Mouse (Mus musculus): ENCODE results near the gene Adamtsl5. TPM values are rescaled to one million over a fixed set of nuclear protein-coding genes. Genes with fewer than 3 reads are reported as not detected.

The Adamtsl5 gene
- 28.2 and 37.2 TPM in 2 replicates for polyA plus RNA-seq (2015; fragmentation: Nextera tagmentation; extraction: Ambion mirVana)

DNA sequence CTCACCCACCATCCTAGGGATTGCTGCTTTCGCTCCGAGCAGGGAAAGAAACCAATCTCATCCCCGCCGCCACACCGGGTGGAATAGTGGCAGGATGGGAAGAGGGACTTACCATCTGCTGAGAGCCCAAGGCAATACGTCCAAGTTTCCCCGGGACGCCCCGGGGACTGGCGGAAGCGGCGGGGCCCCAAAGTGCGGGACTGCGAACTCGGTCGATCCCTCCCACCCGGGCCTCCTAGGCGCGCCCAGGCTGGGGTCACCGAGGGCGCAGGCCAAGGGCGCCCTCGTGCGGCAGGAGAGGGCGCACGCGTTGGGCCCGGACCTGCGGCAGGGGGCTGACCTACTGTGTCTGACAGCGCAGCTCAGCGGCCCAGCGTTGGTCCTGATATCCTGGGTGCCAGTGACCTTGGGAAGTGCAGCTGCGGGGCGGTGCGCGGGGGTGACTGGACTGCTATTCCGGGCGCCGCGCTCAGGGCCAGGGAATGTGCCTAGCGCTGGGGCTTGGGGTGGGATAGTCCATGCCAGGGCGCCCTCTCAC lies at the start of gene Adamtsl5:
Adamtsl5 (minus strand) TSS at position 169 of the 538 bp plus-strand sequence.
- Histone ChIP-seq H3K4me3 (ENCODE audit: low read length) (peak within 1 kb of the TSS; percentile 57), H3K4me1 (ENCODE audit: control insufficient read depth, insufficient read depth, low read length) (peaks cover 41% of the 10 kb centered on the region)
- WGBS, result 1% methylated on average over 42 of the region's 42 CpGs

GRCm38 (mm10) chr10:80397524-80398173 lies 49.4 kb upstream of the Adamtsl5 start:
- peak overlapping the region; percentile 80 for H3K4me3 ChIP-seq (ENCODE audit: low read length)
- H3K27me3 ChIP-seq (replicated peaks; ENCODE audit: control insufficient read depth, insufficient read depth, low read length), result no peaks in the 10 kb centered on the region
- peak overlapping the region; percentile 94 for H3K4me2 ChIP-seq (ENCODE audit: low read depth, low read length)
- H3K36me3 ChIP-seq (ENCODE audit: control insufficient read depth, insufficient read depth, low read length), result peaks cover 30% of the 10 kb centered on the region
- H3K9ac ChIP-seq (ENCODE audit: low read depth, low read length), result peak overlapping the region; percentile 93
- H3K4me1 ChIP-seq (ENCODE audit: control insufficient read depth, insufficient read depth, low read length), result peaks cover 23% of the 10 kb centered on the region
- peak overlapping the region; percentile 60 for H3K27ac ChIP-seq (ENCODE audit: low read length)
- ATAC-seq, result no peak
- H3K9me3 ChIP-seq (ENCODE audit: control insufficient read depth, low read length), result no peaks in the 10 kb centered on the region
- 37% methylated on average over 8 of the region's 8 CpGs for WGBS

More for the DNA sequence above, at the start of gene Adamtsl5:
- Histone ChIP-seq H3K27me3 (replicated peaks; ENCODE audit: control insufficient read depth, insufficient read depth, low read length) (peaks cover 15% of the 10 kb centered on the region), H3K9me3 (ENCODE audit: control insufficient read depth, low read length) (no peaks in the 10 kb centered on the region), H3K9ac (ENCODE audit: low read depth, low read length) (peak within 1 kb of the TSS; percentile 73), H3K36me3 (ENCODE audit: control insufficient read depth, insufficient read depth, low read length) (no peaks in the 10 kb centered on the region), H3K27ac (ENCODE audit: low read length) (peak within 1 kb of the TSS; percentile 33; the same call in 1 of the 2 replicates), H3K4me2 (ENCODE audit: low read depth, low read length) (peak within 1 kb of the TSS; percentile 68)
- peak; percentile 48 for ATAC-seq

DNA sequence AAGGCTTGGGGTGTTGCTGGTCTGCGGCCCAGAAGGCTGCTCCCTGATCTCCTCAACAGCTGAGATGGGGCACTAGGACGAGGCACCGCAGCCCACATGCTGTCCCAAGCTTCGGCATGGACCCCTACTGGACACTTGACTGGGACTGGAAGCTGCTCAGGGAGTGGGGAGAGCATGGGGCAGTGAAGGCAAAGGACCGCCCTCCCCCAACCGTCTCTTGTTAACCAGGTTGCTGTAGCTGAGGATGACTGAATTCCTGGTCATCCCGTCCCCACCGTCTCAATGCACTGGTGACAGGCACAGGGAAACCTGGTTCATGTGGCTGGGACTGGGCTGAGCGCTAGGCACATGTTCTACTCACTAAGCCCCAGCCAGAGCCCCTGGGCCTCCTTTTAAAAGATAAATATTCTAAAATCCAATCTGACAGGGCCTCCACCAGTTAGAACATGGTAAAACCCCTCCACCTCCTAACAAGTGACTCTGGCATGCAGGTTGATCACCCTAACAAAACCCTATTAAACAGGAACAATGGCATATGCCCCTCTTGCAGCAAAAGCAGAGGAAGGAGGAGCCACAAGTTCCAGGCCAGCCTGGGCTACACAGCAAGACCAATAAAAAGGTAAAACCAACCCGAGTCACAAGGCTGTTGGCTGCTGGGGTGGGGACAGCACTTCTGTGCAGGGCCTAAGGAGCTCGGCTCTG lies 48.8 kb upstream of the Adamtsl5 start:
- Histone ChIP-seq H3K36me3 (ENCODE audit: control insufficient read depth, insufficient read depth, low read length) (peaks cover 34% of the 10 kb centered on the region), H3K27me3 (replicated peaks; ENCODE audit: control insufficient read depth, insufficient read depth, low read length) (no peaks in the 10 kb centered on the region), H3K4me1 (ENCODE audit: control insufficient read depth, insufficient read depth, low read length) (peaks cover 28% of the 10 kb centered on the region), H3K27ac (ENCODE audit: low read length) (peak overlapping the region; percentile 29; the same call in 1 of the 2 replicates), H3K9me3 (ENCODE audit: control insufficient read depth, low read length) (no peaks in the 10 kb centered on the region), H3K4me2 (ENCODE audit: low read depth, low read length) (peak overlapping the region; percentile 94), H3K4me3 (ENCODE audit: low read length) (peak overlapping the region; percentile 80), H3K9ac (ENCODE audit: low read depth, low read length) (peak overlapping the region; percentile 93)
- 81% methylated on average over 11 of the region's 11 CpGs for WGBS
- no peak for ATAC-seq

DNA sequence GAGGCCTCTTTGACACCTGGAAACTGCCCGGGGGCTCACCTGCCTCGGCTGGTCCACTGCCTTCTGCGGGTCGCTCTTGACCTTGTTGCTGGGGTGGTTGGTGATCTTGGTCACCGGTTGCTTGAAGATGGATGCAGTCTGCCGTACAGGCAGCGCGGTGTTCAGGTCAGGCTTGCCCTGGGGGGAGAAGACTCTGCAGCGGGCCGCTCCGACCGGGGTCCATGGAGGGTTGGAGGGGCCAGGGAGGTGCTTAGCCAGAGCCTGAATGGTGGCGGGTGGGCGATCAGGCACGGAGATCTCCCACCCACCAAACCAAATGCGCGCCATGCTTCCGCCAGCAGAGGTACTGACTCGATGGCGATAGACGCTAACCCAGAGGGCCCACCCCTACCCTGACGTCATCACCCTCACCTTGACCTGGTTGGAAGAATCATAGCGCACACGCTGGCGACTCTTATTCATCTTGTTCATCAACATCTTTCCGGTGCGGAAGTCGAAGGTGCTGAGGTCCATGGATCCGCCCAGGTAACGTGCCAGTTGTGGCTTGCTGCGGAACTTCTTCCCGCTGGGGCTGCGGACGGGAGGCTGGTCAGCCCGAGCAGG lies 46.9 kb upstream of the Adamtsl5 start:
- no peak for ATAC-seq
- Histone ChIP-seq H3K4me3 (ENCODE audit: low read length) (no peak overlapping the region), H3K9ac (ENCODE audit: low read depth, low read length) (no peak overlapping the region), H3K36me3 (ENCODE audit: control insufficient read depth, insufficient read depth, low read length) (peaks cover 38% of the 10 kb centered on the region), H3K4me2 (ENCODE audit: low read depth, low read length) (no peak overlapping the region), H3K27me3 (replicated peaks; ENCODE audit: control insufficient read depth, insufficient read depth, low read length) (no peaks in the 10 kb centered on the region), H3K9me3 (ENCODE audit: control insufficient read depth, low read length) (no peaks in the 10 kb centered on the region), H3K4me1 (ENCODE audit: control insufficient read depth, insufficient read depth, low read length) (peaks cover 26% of the 10 kb centered on the region), H3K27ac (ENCODE audit: low read length) (no peak overlapping the region)
- WGBS, result 94% methylated on average over 35 of the region's 35 CpGs

DNA sequence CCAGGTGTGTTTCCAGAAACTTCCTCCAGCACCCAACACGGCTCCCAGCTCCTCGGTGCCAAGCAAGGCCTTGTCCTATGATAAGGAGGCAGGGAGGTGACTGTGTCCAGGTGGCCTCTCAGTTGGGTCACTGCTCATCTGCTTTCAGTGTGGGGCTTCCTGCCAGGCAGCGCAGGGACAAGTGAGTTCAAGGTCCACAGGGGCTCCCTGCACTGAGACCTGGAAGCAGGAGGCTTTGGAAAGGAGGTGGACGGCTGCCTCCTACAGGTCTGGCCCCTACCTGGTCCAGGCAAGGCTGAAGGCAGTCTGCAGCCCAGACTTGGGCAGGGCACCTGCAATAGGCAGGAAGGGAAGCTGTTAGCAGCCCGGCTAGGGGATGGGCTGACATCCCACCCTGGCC lies 44.5 kb upstream of the Adamtsl5 start:
- Histone ChIP-seq H3K27me3 (replicated peaks; ENCODE audit: control insufficient read depth, insufficient read depth, low read length) (no peaks in the 10 kb centered on the region), H3K4me3 (ENCODE audit: low read length) (no peak overlapping the region), H3K27ac (ENCODE audit: low read length) (peak overlapping the region; percentile 55; the same call in 1 of the 2 replicates), H3K9me3 (ENCODE audit: control insufficient read depth, low read length) (no peaks in the 10 kb centered on the region), H3K4me2 (ENCODE audit: low read depth, low read length) (no peak overlapping the region), H3K36me3 (ENCODE audit: control insufficient read depth, insufficient read depth, low read length) (peaks cover 38% of the 10 kb centered on the region), H3K9ac (ENCODE audit: low read depth, low read length) (peak overlapping the region; percentile 16; the same call in 1 of the 2 replicates), H3K4me1 (ENCODE audit: control insufficient read depth, insufficient read depth, low read length) (peaks cover 29% of the 10 kb centered on the region)
- WGBS, result 81% methylated on average over 5 of the region's 5 CpGs
- peak; percentile 26 for ATAC-seq

GRCm38 (mm10) chr10:80390697-80391096 lies 42.5 kb upstream of the Adamtsl5 start:
- peak overlapping the region; percentile 45 for H3K27ac ChIP-seq (ENCODE audit: low read length)
- H3K9ac ChIP-seq (ENCODE audit: low read depth, low read length), result no peak overlapping the region
- H3K36me3 ChIP-seq (ENCODE audit: control insufficient read depth, insufficient read depth, low read length), result peaks cover 38% of the 10 kb centered on the region
- WGBS, result 73% methylated on average over 9 of the region's 9 CpGs
- H3K4me1 ChIP-seq (ENCODE audit: control insufficient read depth, insufficient read depth, low read length), result peaks cover 19% of the 10 kb centered on the region
- H3K4me3 ChIP-seq (ENCODE audit: low read length), result no peak overlapping the region
- no peak for ATAC-seq
- no peak overlapping the region for H3K4me2 ChIP-seq (ENCODE audit: low read depth, low read length)
- no peaks in the 10 kb centered on the region for H3K9me3 ChIP-seq (ENCODE audit: control insufficient read depth, low read length)
- no peaks in the 10 kb centered on the region for H3K27me3 ChIP-seq (replicated peaks; ENCODE audit: control insufficient read depth, insufficient read depth, low read length)

- no peak overlapping the region for H3K27ac ChIP-seq (ENCODE audit: low read length)
- peaks cover 25% of the 10 kb centered on the region for H3K36me3 ChIP-seq (ENCODE audit: control insufficient read depth, insufficient read depth, low read length)
- H3K4me3 ChIP-seq (ENCODE audit: low read length), result no peak overlapping the region
- no peak overlapping the region for H3K4me2 ChIP-seq (ENCODE audit: low read depth, low read length)
- no peak for ATAC-seq
- H3K4me1 ChIP-seq (ENCODE audit: control insufficient read depth, insufficient read depth, low read length), result peaks cover 34% of the 10 kb centered on the region
- H3K9ac ChIP-seq (ENCODE audit: low read depth, low read length), result no peak overlapping the region
- H3K9me3 ChIP-seq (ENCODE audit: control insufficient read depth, low read length), result no peaks in the 10 kb centered on the region
- H3K27me3 ChIP-seq (replicated peaks; ENCODE audit: control insufficient read depth, insufficient read depth, low read length), result no peaks in the 10 kb centered on the region
- WGBS, result 70% methylated on average over 4 of the region's 4 CpGs
Observed at GRCm38 (mm10) chr10:80389185-80389708, 41.0 kb upstream of the Adamtsl5 start.

- no peak overlapping the region for H3K9ac ChIP-seq (ENCODE audit: low read depth, low read length)
- no peak overlapping the region for H3K4me2 ChIP-seq (ENCODE audit: low read depth, low read length)
- no peaks in the 10 kb centered on the region for H3K27me3 ChIP-seq (replicated peaks; ENCODE audit: control insufficient read depth, insufficient read depth, low read length)
- H3K4me1 ChIP-seq (ENCODE audit: control insufficient read depth, insufficient read depth, low read length), result peaks cover 38% of the 10 kb centered on the region
- WGBS, result 16% methylated on average over 2 of the region's 2 CpGs
- H3K36me3 ChIP-seq (ENCODE audit: control insufficient read depth, insufficient read depth, low read length), result peaks cover 21% of the 10 kb centered on the region
- no peak for ATAC-seq
- no peak overlapping the region; the same call in 1 of the 2 replicates for H3K4me3 ChIP-seq (ENCODE audit: low read length)
- H3K9me3 ChIP-seq (ENCODE audit: control insufficient read depth, low read length), result no peaks in the 10 kb centered on the region
- no peak overlapping the region; the same call in 1 of the 2 replicates for H3K27ac ChIP-seq (ENCODE audit: low read length)
Observed at GRCm38 (mm10) chr10:80388731-80389130, 40.5 kb upstream of the Adamtsl5 start.

GRCm38 (mm10) chr10:80387522-80387959 lies 39.3 kb upstream of the Adamtsl5 start, which contains the start of gene Mex3d:
Gene Mex3d (minus strand): TSS chr10:80387659.
- 0% methylated on average over 10 of the region's 61 CpGs for WGBS
- Histone ChIP-seq H3K4me1 (ENCODE audit: control insufficient read depth, insufficient read depth, low read length) (peaks cover 39% of the 10 kb centered on the region), H3K9ac (ENCODE audit: low read depth, low read length) (peak within 1 kb of the TSS; percentile 91), H3K27ac (ENCODE audit: low read length) (peak within 1 kb of the TSS; percentile 82), H3K4me2 (ENCODE audit: low read depth, low read length) (peak within 1 kb of the TSS; percentile 93), H3K27me3 (replicated peaks; ENCODE audit: control insufficient read depth, insufficient read depth, low read length) (no peaks in the 10 kb centered on the region), H3K9me3 (ENCODE audit: control insufficient read depth, low read length) (no peaks in the 10 kb centered on the region), H3K4me3 (ENCODE audit: low read length) (peak within 1 kb of the TSS; percentile 83), H3K36me3 (ENCODE audit: control insufficient read depth, insufficient read depth, low read length) (peaks cover 10% of the 10 kb centered on the region)
- ATAC-seq, result peak; percentile 43
